Mouse (Mus musculus): ENCODE measurements at regions not wholly inside any gene's neighbourhood (a gene's known extent, or its start where the extent isn't known, plus 50 kb on each side); places are given as distances from the start of the nearest gene placed in this dataset.

DNA sequence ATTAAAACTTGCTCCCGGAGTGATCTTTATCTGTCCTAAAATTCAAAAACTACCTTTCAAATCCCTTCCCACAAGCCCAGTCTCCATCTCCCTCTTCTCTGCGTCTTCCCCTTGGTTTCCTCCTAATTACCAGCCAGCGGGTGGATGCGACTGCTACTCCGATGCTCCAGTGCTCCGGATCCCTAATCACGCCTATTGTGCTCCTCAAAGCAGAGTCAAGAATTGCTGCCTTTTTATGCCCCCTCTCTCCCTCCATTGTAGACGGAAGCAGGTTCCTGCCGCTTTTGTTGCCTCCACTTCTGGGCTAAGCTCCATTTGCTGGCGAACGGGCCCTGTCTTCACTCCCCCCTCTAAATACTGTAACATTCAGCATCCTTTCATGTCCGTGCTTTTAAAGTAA is 214.0 kb upstream of the Prox1 start:
- 69% methylated on average over 12 of the region's 12 CpGs for WGBS
- no peak for DNase-seq
- Histone ChIP-seq H3K27ac (ENCODE audit: insufficient read depth, low read depth, low read length) (no peak overlapping the region), H3K4me1 (ENCODE audit: control insufficient read depth, insufficient read depth, low read length) (no peaks in the 10 kb centered on the region), H3K36me3 (ENCODE audit: control insufficient read depth, insufficient read depth, low read length) (no peaks in the 10 kb centered on the region), H3K4me3 (ENCODE audit: insufficient read depth, low read depth, low read length) (no peak overlapping the region), H3K27me3 (replicated peaks; ENCODE audit: control insufficient read depth, insufficient read depth, low read length) (no peaks in the 10 kb centered on the region)
- no peak for TF ChIP-seq CTCF (conservative IDR thresholded peaks at IDR 0.05; ENCODE audit: insufficient read depth, insufficient read length, low read depth, low read length)
- TF ChIP-seq POLR2A (IDR thresholded peaks at IDR 0.05; ENCODE audit: low read depth, low read length), result no peak

DNA sequence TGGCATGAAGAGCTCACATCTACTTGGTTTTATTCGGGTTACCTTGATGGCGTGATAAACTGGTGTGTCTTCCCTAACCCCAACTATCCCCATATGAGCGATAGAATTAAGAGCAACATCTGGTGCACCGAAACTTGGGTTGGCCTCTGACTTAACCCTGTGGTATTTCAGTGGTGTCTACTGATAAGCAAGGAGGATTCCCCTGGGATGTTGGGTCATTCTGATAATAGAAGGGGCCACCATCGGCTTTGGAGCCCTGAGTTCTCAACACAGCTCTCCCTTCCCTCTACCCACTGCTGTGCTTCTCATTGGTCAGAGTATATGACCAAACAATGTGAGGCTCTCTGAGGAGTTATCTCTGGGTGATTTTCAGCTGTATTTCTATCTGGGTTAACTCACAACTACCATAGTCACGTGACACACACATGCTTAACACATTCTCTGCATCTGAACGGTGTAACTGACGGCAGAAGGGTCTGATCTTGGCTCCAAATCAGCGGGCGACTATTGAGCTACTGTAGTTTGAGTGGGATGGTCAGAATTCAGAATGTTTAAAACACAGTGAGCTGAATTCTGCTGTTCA is 212.8 kb upstream of the Prox1 start:
- TF ChIP-seq POLR2A (IDR thresholded peaks at IDR 0.05; ENCODE audit: low read depth, low read length) (no peak), CTCF (conservative IDR thresholded peaks at IDR 0.05; ENCODE audit: insufficient read depth, insufficient read length, low read depth, low read length) (no peak)
- H3K4me1 ChIP-seq (ENCODE audit: control insufficient read depth, insufficient read depth, low read length), result no peaks in the 10 kb centered on the region
- no peaks in the 10 kb centered on the region for H3K36me3 ChIP-seq (ENCODE audit: control insufficient read depth, insufficient read depth, low read length)
- no peak for DNase-seq
- 80% methylated on average over 10 of the region's 10 CpGs for WGBS
- H3K27me3 ChIP-seq (replicated peaks; ENCODE audit: control insufficient read depth, insufficient read depth, low read length), result no peaks in the 10 kb centered on the region
- H3K4me3 ChIP-seq (ENCODE audit: insufficient read depth, low read depth, low read length), result no peak overlapping the region
- no peak overlapping the region for H3K27ac ChIP-seq (ENCODE audit: insufficient read depth, low read depth, low read length)

DNA sequence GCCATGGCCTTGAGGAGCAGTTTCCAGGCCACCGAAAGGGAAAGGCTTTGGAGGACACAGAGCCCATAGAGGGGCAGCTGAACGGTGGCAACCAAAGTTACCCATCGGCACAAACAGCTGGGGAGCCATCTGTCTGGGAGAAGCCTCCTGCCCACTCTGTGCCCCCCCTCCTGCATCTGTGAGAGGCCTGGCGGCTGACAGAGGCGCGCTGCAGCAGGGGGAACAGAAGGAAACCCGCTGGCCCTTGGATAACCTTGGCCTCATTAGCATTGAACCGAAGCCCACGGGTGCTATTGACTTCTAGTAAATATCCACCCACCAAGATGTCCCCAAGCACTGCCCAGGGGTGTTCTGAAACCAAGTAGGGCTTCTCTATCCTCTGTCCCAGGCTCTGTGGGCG is 209.6 kb upstream of the Prox1 start:
- no peak for TF ChIP-seq POLR2A (IDR thresholded peaks at IDR 0.05; ENCODE audit: low read depth, low read length)
- no peak for TF ChIP-seq CTCF (conservative IDR thresholded peaks at IDR 0.05; ENCODE audit: insufficient read depth, insufficient read length, low read depth, low read length)
- no peak overlapping the region for H3K4me3 ChIP-seq (ENCODE audit: insufficient read depth, low read depth, low read length)
- H3K27me3 ChIP-seq (replicated peaks; ENCODE audit: control insufficient read depth, insufficient read depth, low read length), result no peaks in the 10 kb centered on the region
- 44% methylated on average over 10 of the region's 10 CpGs for WGBS
- no peaks in the 10 kb centered on the region for H3K4me1 ChIP-seq (ENCODE audit: control insufficient read depth, insufficient read depth, low read length)
- H3K36me3 ChIP-seq (ENCODE audit: control insufficient read depth, insufficient read depth, low read length), result no peaks in the 10 kb centered on the region
- no peak for DNase-seq
- no peak overlapping the region for H3K27ac ChIP-seq (ENCODE audit: insufficient read depth, low read depth, low read length)

DNA sequence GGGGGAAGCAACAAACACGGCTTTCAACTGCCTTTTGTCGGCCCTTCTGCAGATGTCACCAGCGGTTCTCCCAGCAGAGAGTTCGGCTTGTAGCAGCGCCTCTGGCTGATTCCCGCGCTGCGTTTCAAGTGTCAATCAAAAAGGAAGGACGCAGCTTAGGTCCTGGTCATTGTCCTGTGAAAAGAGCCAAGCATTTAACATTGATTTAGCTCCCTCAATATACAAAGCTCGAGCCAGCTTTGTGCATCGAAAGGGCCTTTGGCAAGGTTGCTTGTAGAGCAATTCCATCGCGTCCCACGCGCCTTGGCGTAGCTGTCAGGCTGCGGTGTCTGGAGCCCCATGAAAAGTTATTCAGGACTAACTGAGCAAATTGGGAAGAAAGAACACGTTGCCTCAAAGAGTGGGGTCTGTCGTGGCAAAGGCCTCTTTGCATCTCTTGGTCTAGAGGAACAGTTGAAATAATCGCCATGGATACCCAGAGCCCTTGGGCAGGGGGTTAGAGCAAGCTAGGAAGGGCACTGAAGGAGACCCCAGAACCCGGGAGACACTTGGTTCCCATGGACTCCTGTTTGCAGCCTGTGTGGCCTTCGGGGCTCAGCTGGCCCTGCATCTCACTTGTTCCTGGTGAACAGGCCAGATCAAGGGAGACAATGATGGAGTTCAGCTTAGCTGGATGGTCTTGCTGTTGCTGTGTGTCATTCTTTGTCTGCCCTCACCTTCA is 204.8 kb upstream of the Prox1 start:
- H3K36me3 ChIP-seq (ENCODE audit: control insufficient read depth, insufficient read depth, low read length), result no peaks in the 10 kb centered on the region
- H3K4me1 ChIP-seq (ENCODE audit: control insufficient read depth, insufficient read depth, low read length), result no peaks in the 10 kb centered on the region
- WGBS, result 86% methylated on average over 22 of the region's 22 CpGs
- H3K4me3 ChIP-seq (ENCODE audit: insufficient read depth, low read depth, low read length), result no peak overlapping the region
- TF ChIP-seq POLR2A (IDR thresholded peaks at IDR 0.05; ENCODE audit: low read depth, low read length) (no peak), CTCF (conservative IDR thresholded peaks at IDR 0.05; ENCODE audit: insufficient read depth, insufficient read length, low read depth, low read length) (no peak)
- no peaks in the 10 kb centered on the region for H3K27me3 ChIP-seq (replicated peaks; ENCODE audit: control insufficient read depth, insufficient read depth, low read length)
- DNase-seq, result no peak
- no peak overlapping the region for H3K27ac ChIP-seq (ENCODE audit: insufficient read depth, low read depth, low read length)

DNA sequence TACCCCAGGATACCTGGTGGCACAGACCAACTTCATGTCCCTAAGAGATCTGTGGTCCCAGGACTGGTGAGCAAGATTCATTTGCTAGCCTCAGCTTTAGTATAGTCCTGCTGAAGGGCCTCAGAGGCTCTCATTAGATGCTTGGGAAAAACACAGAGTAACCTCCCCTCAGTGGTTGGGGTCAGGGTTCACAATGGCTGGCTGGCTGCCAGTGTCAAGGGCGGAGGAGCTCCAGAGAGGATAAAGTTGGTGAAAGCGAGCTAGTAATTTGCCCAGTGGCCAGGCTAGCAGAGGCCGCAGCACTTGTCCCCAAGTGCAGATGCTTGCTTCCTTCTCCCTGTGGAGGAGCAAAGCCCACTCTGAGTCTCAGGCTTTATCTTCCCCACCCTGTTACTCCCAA is 203.8 kb upstream of the Prox1 start:
- 26% methylated on average over 3 of the region's 3 CpGs for WGBS

DNA sequence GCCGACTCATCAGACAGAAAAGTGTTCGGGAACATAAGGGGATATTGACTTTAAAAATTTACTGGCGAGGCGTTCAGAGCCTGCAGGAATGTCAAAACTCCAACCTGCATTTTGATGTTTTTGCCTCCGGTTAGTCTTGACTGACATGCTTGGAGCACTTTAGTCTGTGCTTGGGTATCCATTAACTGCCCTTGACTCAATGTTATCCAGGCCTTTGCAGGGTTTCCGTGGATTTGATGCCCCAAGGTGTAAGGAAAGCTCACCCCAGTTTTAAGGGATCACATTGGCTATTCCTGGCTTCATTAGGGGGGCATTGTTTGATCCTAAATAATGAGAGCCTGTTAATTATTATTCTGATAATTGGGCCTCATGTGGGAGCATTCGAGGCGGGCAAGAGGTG is 196.1 kb upstream of the Prox1 start:
- DNase-seq, result peak; percentile 88
- Histone ChIP-seq H3K27ac (ENCODE audit: insufficient read depth, low read depth, low read length) (peak overlapping the region; percentile 84), H3K4me3 (ENCODE audit: insufficient read depth, low read depth, low read length) (no peak overlapping the region), H3K4me1 (ENCODE audit: control insufficient read depth, insufficient read depth, low read length) (peaks cover 10% of the 10 kb centered on the region; the same call in 1 of the 2 replicates), H3K36me3 (ENCODE audit: control insufficient read depth, insufficient read depth, low read length) (no peaks in the 10 kb centered on the region), H3K27me3 (replicated peaks; ENCODE audit: control insufficient read depth, insufficient read depth, low read length) (no peaks in the 10 kb centered on the region)
- WGBS, result 36% methylated on average over 8 of the region's 8 CpGs
- no peak for TF ChIP-seq CTCF (conservative IDR thresholded peaks at IDR 0.05; ENCODE audit: insufficient read depth, insufficient read length, low read depth, low read length)
- TF ChIP-seq POLR2A (IDR thresholded peaks at IDR 0.05; ENCODE audit: low read depth, low read length), result no peak

More for the DNA sequence above, 203.8 kb upstream of the Prox1 start:
- H3K27ac ChIP-seq (ENCODE audit: insufficient read depth, low read depth, low read length), result no peak overlapping the region
- H3K4me1 ChIP-seq (ENCODE audit: control insufficient read depth, insufficient read depth, low read length), result no peaks in the 10 kb centered on the region
- peak; percentile 89 for DNase-seq
- H3K27me3 ChIP-seq (replicated peaks; ENCODE audit: control insufficient read depth, insufficient read depth, low read length), result no peaks in the 10 kb centered on the region
- H3K4me3 ChIP-seq (ENCODE audit: insufficient read depth, low read depth, low read length), result no peak overlapping the region
- H3K36me3 ChIP-seq (ENCODE audit: control insufficient read depth, insufficient read depth, low read length), result no peaks in the 10 kb centered on the region
- TF ChIP-seq CTCF (conservative IDR thresholded peaks at IDR 0.05; ENCODE audit: insufficient read depth, insufficient read length, low read depth, low read length), result no peak
- TF ChIP-seq POLR2A (IDR thresholded peaks at IDR 0.05; ENCODE audit: low read depth, low read length), result no peak

DNA sequence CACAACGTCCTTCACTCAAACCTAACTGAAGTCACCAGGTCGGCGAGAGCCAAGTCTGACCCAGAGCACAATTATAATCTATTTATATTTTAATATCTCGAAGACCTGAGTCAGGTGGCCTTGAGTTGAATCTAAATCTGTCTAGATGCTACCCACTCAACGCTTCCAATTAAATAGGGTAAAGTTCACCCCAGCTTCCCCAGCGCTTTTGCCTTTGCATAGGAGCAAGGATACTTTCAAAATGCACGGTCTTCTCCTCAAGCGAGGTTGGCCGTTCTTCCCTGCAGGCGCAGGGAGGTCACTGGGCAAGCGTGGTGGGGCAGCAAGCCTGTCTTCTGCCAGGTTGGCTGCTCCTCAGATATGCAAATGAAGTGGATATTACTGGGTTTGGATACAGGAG is 194.6 kb upstream of the Prox1 start:
- Histone ChIP-seq H3K27ac (ENCODE audit: insufficient read depth, low read depth, low read length) (peak overlapping the region; percentile 5; the same call in 1 of the 2 replicates), H3K36me3 (ENCODE audit: control insufficient read depth, insufficient read depth, low read length) (no peaks in the 10 kb centered on the region), H3K4me1 (ENCODE audit: control insufficient read depth, insufficient read depth, low read length) (peaks cover 10% of the 10 kb centered on the region; the same call in 1 of the 2 replicates), H3K27me3 (replicated peaks; ENCODE audit: control insufficient read depth, insufficient read depth, low read length) (no peaks in the 10 kb centered on the region), H3K4me3 (ENCODE audit: insufficient read depth, low read depth, low read length) (no peak overlapping the region)
- TF ChIP-seq CTCF (conservative IDR thresholded peaks at IDR 0.05; ENCODE audit: insufficient read depth, insufficient read length, low read depth, low read length) (no peak), POLR2A (IDR thresholded peaks at IDR 0.05; ENCODE audit: low read depth, low read length) (no peak)
- WGBS, result 61% methylated on average over 11 of the region's 11 CpGs
- DNase-seq, result peak; percentile 43
